Mouse (Mus musculus) heart, embryonic 16.5 days (tissue): ENCODE data around the gene Ubb. TPM values are rescaled to one million over a fixed set of nuclear protein-coding genes. Genes with fewer than 3 reads are reported as not detected.
A peak's percentile ranks its signal among the peaks of the same experiment; 100 is the strongest.
"Not testable (repeated sequence)": the region's sequence is repeated elsewhere in the genome, so short reads cannot be mapped to it uniquely, and the experiment has no call there.

ENCODE experiments used
- ATAC-seq: fragments of 200-750 bp; cut with Nextera tagmentation; replicated peaks from 2 replicates; pipeline ENCODE4 v1.8.0; 2017; ENCODE audit warnings: moderate number of reproducible peaks; ENCODE audit not compliant: insufficient read depth, low FRiP score; ENCODE audit errors: extremely low read depth
- H3K27ac ChIP-seq: fragments of 300-500 bp; sonication (generic); 2 replicates; pipeline ENCODE4 v1.5.1; 2014; ENCODE audit warnings: mild to moderate bottlenecking, low read length, control low read depth, moderate library complexity
- H3K27me3 ChIP-seq: fragments of 300-500 bp; sonication (generic); 2 replicates; pipeline ENCODE4 v1.6.1; 2014; ENCODE audit warnings: low read length, mixed read lengths; ENCODE audit not compliant: control insufficient read depth, insufficient read depth
- H3K36me3 ChIP-seq: fragments of 300-500 bp; sonication (generic); 2 replicates; pipeline ENCODE4 v1.6.1; 2014; ENCODE audit not compliant: control insufficient read depth, insufficient read depth
- H3K4me1 ChIP-seq: fragments of 300-500 bp; sonication (generic); 2 replicates; pipeline ENCODE4 v1.6.1; 2014; ENCODE audit warnings: low read length, mixed read lengths; ENCODE audit not compliant: control insufficient read depth, insufficient read depth
- H3K4me2 ChIP-seq: fragments of 300-500 bp; sonication (generic); 2 replicates; pipeline ENCODE4 v1.6.1; 2014; ENCODE audit warnings: low read depth, mild to moderate bottlenecking, control low read depth, low read length
- H3K4me3 ChIP-seq: fragments of 300-500 bp; sonication (generic); 2 replicates; pipeline ENCODE4 v1.5.1; 2014; ENCODE audit warnings: mild to moderate bottlenecking, control low read depth, low read length
- H3K9ac ChIP-seq: fragments of 300-500 bp; sonication (generic); 2 replicates; pipeline ENCODE4 v1.6.1; 2014; ENCODE audit warnings: low read length, control low read depth
- H3K9me3 ChIP-seq: fragments of 300-500 bp; sonication (generic); replicated peaks from 2 replicates; pipeline ENCODE4 v1.6.1; 2016; ENCODE audit warnings: low read length; ENCODE audit not compliant: control insufficient read depth
- WGBS: fragments of 180-500 bp; shearing (Covaris S2); extraction: QIAGEN DNeasy Blood & Tissue Kit; methylation state at CpG from one replicate; pipeline ENCODE4 v1.1.7; 2014; 5-methylcytosine and 5-hydroxymethylcytosine counted together
- polyA plus RNA-seq: library from polyadenylated mRNA; unstranded; fragments of >200 nt; fragmentation: Nextera tagmentation; extraction: Ambion mirVana; gene quantifications from 2 replicates; pipeline ENCODE4 v1.2.1, GENCODE M21; 2015

Ubb gene
- polyA plus RNA-seq, result 2,482 and 2,483 TPM in 2 replicates

DNA sequence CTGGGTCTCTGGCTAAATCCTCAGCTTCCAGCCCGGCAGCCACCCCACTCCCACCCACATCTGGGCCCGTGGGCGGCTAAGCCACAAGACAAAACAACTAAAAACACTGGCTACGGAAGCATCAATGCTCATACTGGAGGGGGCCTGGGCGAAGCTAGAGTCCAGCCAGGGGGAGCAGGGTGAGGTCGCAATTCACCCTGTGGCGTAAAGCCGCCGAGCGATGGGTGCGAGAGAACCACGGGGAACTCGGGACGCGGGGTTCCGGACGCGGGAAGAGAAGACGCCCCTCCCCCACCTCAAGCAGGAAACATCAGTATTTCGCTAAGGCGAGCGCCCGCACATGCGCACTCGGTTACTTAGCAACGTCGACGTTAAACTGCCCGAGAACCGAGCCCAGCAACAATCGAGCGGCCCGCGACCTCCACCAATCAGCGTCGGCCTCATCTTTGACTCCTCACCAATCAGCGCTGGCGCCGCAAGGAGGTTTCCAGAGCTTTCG lies at the start of gene Ubb:
Gene Ubb (plus strand): TSS at position 445 of the 499 bp plus-strand sequence.
- Histone ChIP-seq H3K27me3 (no peaks in the 10 kb centered on the region), H3K27ac (peak within 1 kb of the TSS; percentile 98), H3K36me3 (peaks cover 17% of the 10 kb centered on the region), H3K4me1 (peaks cover 28% of the 10 kb centered on the region), H3K9ac (peak within 1 kb of the TSS; percentile 99), H3K4me3 (peak within 1 kb of the TSS; percentile 81), H3K4me2 (peak within 1 kb of the TSS; percentile 78), H3K9me3 (no peaks in the 10 kb centered on the region)
- WGBS, result under 1% methylated on average over 40 of the region's 40 CpGs
- peak; percentile 97 for ATAC-seq

DNA sequence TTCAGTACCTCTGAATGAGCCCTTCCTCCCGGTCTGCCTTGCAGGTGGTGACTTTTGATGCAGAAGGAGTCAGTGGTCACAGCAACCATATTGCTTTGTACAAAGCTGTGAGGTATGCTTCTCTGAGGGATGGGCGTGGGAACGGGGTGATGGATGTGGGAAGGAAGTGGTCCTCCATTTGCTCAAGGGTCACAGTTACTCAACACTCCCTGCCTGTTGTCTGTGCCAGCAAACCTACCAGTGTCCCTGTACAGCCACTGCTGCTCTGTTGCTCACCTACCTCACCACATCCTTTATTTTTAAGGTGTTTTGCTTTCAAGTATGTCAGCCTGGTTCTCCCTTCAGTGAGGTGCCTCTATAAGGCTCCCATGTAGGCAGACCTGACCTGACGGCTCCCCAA lies 43.3 kb upstream of the Ubb start:
- Histone ChIP-seq H3K4me1 (no peaks in the 10 kb centered on the region), H3K4me2 (no peak overlapping the region), H3K9me3 (no peaks in the 10 kb centered on the region), H3K36me3 (no peaks in the 10 kb centered on the region), H3K9ac (no peak overlapping the region), H3K27ac (no peak overlapping the region), H3K27me3 (no peaks in the 10 kb centered on the region), H3K4me3 (no peak overlapping the region)
- 81% methylated on average over 4 of the region's 4 CpGs for WGBS
- ATAC-seq, result no peak

DNA sequence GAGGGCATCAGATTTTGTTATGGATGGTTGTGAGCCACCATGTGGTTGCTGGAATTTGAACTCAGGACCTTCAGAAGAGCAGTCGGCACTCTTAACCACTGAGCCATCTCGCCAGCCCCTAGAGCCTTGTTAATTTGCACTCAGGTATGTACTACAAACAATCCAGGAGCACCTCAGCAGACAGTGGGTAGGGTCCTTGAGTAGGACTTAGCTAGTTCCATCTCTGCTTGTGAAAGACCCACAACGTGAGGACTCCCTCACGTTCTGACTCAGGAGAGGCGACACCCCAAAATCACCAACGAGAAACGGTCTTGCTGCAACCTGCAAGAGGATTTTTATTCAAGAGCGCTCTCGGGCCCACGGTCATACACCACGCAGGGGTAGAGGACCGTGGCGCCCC lies 42.6 kb upstream of the Ubb start:
- 96% methylated on average over 13 of the region's 13 CpGs for WGBS
- not testable (repeated sequence) for H3K4me2 ChIP-seq, H3K9me3 ChIP-seq, H3K27ac ChIP-seq, H3K36me3 ChIP-seq, H3K4me3 ChIP-seq, H3K9ac ChIP-seq, H3K4me1 ChIP-seq, ATAC-seq, H3K27me3 ChIP-seq

DNA sequence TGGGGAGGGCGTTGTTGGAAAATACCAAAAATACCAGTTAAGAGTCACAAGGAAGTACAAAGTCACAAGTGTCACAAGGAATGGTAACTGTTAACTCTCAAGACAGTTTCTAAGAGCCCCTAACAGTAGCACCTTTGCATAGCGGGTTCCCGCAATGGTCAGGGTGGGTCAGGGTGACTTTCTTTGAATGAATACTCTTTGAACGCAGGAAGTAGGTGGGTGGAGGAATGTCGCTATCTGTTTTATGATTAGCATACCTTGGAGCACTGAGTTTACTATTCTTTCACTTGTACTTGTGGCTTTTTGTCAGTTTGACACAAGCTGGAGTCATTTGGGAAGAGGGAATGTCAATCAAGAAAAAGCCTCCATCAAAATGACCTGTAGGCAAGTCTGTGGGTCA lies 42.2 kb upstream of the Ubb start:
- H3K36me3 ChIP-seq, H3K4me2 ChIP-seq, H3K27me3 ChIP-seq, H3K9me3 ChIP-seq, H3K27ac ChIP-seq, ATAC-seq, H3K9ac ChIP-seq, H3K4me3 ChIP-seq, H3K4me1 ChIP-seq: not testable (repeated sequence)
- 94% methylated on average over 5 of the region's 5 CpGs for WGBS

DNA sequence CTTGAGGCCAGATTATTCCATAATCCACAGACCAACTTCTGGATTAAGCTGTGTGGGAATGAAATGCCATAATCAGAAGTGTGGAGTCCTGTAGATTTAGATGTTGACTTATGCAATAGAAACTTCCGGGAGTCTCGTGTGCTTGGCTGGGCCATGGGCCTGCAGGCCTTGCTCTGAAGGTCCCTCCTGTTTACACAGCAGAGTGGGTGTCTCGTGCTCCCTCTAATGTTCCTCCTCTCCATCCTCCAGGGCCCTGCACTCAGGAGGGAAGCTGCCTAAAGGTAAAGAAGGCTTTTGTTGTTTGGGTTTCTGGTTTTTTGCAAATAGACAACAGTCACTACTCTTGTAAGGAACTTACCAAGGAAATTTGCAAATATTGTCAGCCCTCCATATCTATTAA lies 41.4 kb upstream of the Ubb start:
- ATAC-seq, result no peak
- 79% methylated on average over 3 of the region's 3 CpGs for WGBS

DNA sequence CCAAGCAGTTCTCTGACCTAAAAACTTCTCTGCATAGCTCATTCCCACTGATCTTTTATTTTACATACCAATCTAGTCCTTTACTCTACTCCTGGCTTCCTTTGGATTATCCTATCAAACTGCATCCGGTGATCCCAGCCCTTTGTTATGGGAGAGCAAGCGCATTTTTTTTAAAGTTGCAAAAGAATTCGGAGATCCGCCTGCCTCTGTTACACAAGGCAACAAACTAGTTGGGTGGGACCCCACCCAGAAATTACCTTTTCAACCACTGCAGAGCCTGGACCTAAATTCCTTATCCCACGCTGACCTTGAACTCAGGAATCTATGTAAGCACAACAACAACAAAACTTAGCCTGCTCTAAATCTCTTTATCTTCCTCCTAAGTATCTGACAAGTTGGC lies 40.0 kb upstream of the Ubb start:
- H3K27me3 ChIP-seq, result no peaks in the 10 kb centered on the region
- no peaks in the 10 kb centered on the region for H3K9me3 ChIP-seq
- H3K36me3 ChIP-seq, result no peaks in the 10 kb centered on the region
- H3K4me2 ChIP-seq, result no peak overlapping the region
- H3K4me3 ChIP-seq, result no peak overlapping the region
- ATAC-seq, result no peak
- H3K9ac ChIP-seq, result no peak overlapping the region
- H3K4me1 ChIP-seq, result no peaks in the 10 kb centered on the region
- 85% methylated on average over 5 of the region's 5 CpGs for WGBS
- no peak overlapping the region for H3K27ac ChIP-seq

More for the DNA sequence above, 41.4 kb upstream of the Ubb start:
- H3K27ac ChIP-seq, result no peak overlapping the region
- no peaks in the 10 kb centered on the region for H3K9me3 ChIP-seq
- no peak overlapping the region for H3K9ac ChIP-seq
- no peaks in the 10 kb centered on the region for H3K36me3 ChIP-seq
- H3K4me2 ChIP-seq, result no peak overlapping the region
- no peak overlapping the region for H3K4me3 ChIP-seq
- H3K27me3 ChIP-seq, result no peaks in the 10 kb centered on the region
- H3K4me1 ChIP-seq, result no peaks in the 10 kb centered on the region

DNA sequence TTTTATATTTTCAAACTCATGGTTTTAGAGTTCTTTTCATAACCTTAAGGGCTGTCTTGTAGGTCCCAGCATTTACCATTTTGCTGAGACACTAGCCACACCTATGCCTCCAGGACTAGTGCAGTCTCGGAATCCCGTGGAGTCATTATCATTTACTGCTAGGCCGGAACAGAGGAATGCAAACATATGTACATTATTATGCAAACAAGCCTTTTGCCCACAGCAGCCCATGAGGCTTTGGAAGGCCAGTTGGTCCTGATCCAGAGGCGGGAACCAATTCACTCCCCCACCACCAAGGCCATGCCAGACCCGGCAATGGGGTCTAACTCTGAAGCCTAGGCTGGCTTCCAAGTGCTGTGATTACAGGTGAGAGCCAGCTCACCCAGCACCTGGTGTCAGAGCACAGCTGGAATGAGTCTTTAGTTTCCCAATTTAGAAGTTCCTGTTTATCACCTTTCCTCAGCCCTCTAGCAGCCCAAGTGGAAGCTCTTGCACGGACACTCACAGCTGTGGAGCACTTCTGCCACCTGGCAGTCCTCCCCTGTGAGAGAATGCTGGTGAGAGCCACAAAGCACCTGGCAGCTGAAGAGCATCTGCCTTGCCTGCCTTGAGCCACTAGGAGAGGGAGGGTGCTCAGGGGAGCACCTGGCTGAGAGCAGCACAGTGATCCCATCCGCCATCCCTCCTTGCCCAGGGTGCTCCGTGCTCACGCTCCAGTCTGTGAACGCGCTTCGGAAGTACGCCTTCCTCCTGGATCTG lies 39.3 kb upstream of the Ubb start:
- no peak for ATAC-seq
- Histone ChIP-seq H3K4me3 (no peak overlapping the region), H3K27me3 (no peaks in the 10 kb centered on the region), H3K9me3 (no peaks in the 10 kb centered on the region), H3K36me3 (no peaks in the 10 kb centered on the region), H3K9ac (no peak overlapping the region), H3K4me2 (no peak overlapping the region), H3K4me1 (no peaks in the 10 kb centered on the region), H3K27ac (no peak overlapping the region)
- 82% methylated on average over 13 of the region's 13 CpGs for WGBS

DNA sequence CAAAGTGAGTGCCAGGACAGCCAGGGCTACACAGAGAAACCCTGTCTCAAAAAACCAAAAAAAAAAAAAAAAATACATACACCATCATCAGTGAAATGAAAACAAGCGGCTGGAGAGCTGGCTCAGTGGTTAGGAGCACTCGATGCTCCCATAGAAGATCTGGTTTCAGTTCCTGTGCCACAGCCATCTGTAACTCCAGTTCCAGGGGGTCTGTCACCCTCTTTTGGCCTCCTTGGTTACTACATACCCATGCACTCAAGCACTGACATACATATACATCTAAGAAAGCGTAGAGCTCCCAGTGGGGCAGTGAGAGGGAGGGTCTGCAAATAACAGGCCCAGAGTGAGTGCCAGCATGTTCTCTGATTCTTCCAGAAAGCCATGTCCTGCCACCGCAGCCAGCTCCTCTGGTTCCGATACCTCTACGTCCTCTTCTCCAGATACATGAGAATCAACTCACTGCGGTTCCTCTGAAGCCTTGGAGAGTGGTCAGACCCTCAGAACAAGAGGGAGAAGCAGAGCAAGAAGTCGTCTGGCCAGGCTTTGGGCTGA lies 38.4 kb upstream of the Ubb start:
- H3K27ac ChIP-seq, result no peak overlapping the region
- H3K4me1 ChIP-seq, result no peaks in the 10 kb centered on the region
- no peaks in the 10 kb centered on the region for H3K9me3 ChIP-seq
- no peak for ATAC-seq
- no peak overlapping the region for H3K4me2 ChIP-seq
- no peak overlapping the region for H3K4me3 ChIP-seq
- no peak overlapping the region for H3K9ac ChIP-seq
- WGBS, result 86% methylated on average over 8 of the region's 8 CpGs
- H3K27me3 ChIP-seq, result no peaks in the 10 kb centered on the region
- H3K36me3 ChIP-seq, result no peaks in the 10 kb centered on the region

DNA sequence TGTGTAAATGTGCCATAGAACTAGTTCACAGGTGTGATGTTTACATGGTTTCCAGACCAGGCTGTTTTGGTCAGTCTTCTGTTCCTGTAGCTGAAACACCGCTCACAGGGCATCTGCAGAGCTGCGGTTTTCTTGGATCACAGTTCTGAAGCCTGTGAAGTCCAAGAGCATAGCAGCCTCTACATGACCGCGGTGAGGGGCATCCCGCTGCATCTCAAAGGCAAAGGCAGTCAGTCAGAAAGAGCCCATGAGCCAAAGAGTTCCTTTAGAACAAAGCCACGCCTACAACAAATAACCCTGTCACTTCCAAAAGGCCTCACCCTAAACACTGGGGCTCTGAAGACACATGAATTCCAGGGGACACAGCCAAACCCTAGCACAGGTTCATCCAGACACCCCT lies 37.7 kb upstream of the Ubb start:
- Histone ChIP-seq H3K4me2 (no peak overlapping the region), H3K4me3 (no peak overlapping the region), H3K4me1 (no peaks in the 10 kb centered on the region), H3K36me3 (no peaks in the 10 kb centered on the region), H3K27me3 (no peaks in the 10 kb centered on the region), H3K9ac (no peak overlapping the region), H3K27ac (no peak overlapping the region), H3K9me3 (no peaks in the 10 kb centered on the region)
- 83% methylated on average over 6 of the region's 6 CpGs for WGBS
- ATAC-seq, result no peak
